Mouse (Mus musculus) frontal cortex, adult (tissue): Measurements from ENCODE around the gene Pigs.

Source experiments
- ATAC-seq: cut with Nextera tagmentation; 2 replicates; pipeline ENCODE4 v1.9.2; 2017; ENCODE audit warnings: mild to moderate bottlenecking, moderate library complexity, mixed read lengths; ENCODE audit not compliant: low TSS enrichment

Gene Pigs

GRCm38 (mm10) chr11:78327634-78328511 lies at the start of gene Pigs:
Gene Pigs (plus strand): TSS chr11:78328415.
- ATAC-seq, result peak; percentile 95

GRCm38 (mm10) chr11:78278853-78279252 lies 49.4 kb upstream of the Pigs start:
- ATAC-seq, result no peak

DNA sequence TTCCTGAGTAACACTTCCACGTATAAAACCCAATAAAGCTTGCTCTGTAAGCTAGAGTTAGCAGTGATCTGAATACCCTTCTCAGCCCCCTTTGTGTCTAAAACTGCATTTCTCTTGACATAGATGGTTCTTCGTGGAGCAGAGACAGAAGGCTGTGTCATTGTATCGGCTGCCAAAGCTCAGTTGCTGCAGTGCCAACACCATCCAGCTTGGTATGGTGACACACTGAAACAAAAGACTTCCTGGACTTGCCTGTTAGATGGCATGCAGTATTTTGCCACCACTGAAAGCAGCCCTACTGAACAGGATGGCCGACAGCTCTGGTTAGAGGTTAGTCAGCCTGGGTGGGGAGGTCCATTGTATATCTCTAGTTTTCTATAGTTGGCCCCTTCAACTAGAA lies 48.6 kb upstream of the Pigs start:
- no peak for ATAC-seq

- no peak for ATAC-seq
These were observed 39.0 kb upstream of the Pigs start for GRCm38 (mm10) chr11:78289146-78289763.

DNA sequence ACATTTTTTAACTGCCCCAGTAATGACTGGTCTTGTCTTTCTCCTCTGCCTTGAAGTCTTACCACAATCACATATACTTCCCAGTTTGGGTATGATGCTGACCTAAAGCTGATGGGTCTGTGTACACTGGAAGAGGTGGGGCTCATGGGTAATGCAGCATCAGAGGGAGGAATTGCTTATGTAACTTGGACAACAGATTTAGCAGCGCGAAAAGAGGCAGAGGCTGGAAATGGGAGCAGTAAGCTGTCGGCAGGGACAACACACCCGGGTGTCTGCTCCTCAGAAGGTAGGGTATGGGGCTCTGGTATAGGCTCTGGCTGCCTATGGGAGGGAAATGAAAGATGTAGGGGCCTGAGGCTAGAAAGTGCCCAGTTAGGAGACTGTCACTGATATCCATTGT lies 37.6 kb upstream of the Pigs start, which contains the start of gene BC030499:
Gene BC030499 (plus strand): TSS at position 188 of the 400 bp plus-strand sequence.
- peak; percentile 90 for ATAC-seq

- ATAC-seq, result no peak
These were observed 33.6 kb upstream of the Pigs start for GRCm38 (mm10) chr11:78294585-78294984.

DNA sequence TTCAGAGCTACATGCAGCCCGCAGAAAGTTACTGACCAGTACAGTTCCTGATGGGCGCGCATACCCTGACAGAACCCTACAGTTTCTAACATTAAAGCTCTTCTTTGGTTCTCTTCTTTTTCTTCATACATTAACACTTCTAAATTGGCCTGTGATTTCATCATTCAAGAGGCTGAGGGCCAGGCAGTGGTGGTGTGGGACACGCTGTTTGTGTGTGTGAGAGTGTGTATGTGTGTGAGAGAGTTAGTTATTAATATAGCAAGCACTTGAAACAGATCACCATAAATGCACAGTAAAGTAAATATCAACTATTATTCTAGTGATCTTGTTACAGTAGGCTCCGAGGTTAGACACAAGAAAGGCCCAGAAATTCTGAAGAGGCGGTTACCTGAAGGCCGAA lies 27.3 kb upstream of the Pigs start:
- peak; percentile 75; the same call in 1 of the 2 replicates for ATAC-seq

DNA sequence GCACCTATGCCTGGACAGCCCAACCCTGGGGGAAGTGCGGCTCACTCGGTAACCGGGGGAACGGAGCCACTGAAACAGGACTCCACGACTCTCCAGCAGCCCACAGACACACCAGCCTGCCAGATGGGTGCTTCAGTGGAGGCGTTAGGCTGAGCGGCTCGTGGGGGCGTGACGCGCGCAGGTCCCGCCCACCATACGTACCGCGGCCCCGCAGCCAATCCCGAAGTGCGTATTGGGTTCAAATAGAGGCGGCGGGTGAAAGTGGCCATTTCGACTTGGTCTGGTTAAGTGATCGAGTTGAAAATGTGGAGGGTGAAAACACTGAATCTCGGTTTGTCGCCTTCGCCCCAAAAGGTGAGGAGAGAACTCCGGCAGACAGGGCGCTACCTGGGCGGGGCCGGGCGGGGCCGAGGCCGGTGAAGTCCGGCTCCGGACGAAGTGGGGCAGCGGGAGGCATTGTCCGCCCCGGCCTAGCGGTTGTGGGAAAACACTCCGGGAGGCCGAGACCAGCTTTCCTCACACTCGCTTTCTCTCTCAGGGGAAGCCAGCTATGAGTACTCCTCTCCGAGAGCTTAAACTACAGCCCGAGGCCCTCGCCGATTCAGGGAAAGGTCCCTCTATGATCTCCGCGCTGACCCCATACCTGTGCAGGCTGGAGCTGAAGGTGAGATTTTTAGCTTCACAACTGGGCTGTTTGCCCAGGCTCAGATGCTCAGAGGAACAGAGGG lies 26.7 kb upstream of the Pigs start, which contains the start of gene Spag5:
Gene Spag5 (plus strand): TSS at position 173 of the 728 bp plus-strand sequence.
- peak; percentile 97 for ATAC-seq

DNA sequence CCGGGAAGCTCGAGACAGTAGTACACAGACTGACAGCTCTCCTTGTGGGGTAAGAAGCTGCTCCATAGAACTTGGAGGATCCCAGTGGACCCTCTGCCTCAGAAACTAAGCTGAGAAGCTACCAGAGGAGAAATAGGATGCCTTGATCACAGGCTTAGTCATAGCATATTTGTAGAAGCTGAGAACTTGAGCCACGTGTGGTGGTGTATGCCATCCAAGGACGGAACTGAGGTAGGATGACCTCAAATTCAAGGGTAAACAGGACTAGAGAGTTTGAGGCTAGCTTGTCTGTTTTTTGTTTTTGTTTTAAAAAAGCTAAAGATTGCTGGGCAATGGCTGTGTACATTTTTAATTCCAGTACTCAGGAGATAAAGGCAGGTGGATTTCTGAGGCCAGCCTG lies 22.9 kb upstream of the Pigs start:
- no peak for ATAC-seq

GRCm38 (mm10) chr11:78310861-78311511 lies 17.2 kb upstream of the Pigs start:
- ATAC-seq, result no peak

DNA sequence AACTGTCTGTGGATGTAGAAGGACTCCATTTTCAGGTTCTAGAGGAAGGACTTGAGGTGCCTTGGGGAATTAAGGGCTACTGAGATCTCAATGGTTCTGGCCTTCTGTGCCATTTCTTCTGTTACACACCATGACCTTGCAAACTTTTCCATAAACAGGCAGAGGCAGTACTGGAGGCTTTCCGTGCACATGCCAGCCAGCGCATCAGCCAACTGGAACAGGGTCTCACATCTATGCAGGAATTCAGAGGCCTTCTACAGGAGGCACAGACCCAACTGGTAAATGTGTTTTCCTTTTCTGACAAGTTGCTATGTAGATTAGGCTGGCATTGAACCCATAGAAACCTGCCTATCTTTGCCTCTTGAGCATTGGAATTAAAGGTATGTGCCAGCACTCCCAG lies 14.6 kb upstream of the Pigs start:
- no peak for ATAC-seq

GRCm38 (mm10) chr11:78318411-78318810 lies 9.8 kb upstream of the Pigs start:
- no peak for ATAC-seq

DNA sequence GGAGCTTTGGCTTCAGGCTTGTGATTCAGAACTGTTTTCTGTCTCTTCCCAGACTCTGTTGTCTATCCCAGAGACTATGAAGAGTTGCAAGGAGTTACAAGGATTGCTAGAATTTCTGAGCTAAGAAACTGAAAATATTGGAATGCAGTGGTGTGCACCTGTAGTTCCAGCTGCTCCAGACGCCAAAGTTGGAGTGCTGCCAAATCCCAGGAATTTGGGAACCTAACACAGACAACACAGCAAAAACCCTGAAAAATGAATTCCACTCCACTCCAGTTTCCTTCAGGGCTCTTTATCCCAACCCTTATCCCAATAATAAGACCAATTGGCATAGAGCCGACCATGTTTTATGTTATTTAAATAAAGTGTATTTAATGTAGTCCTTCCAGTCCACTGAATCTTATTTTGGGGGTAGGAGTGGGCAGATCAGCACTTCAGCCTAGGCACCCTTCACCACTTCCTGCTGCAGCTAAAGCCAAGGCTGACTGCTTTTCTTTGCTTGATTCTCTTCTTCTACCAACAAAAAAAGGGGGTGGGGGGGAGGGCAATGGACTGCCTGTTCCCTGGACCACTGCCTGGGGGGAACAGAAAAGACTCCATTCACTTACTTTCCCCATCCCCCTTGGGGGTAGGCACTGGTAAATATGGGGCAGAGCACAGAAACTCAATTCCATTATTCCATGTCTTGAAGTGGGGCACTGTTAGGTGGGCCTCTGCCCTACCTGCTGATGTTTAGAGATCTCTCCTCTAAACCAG lies 6.0 kb upstream of the Pigs start:
- ATAC-seq, result 0 out of 2 replicates have a peak, but pooled peaks have one; percentile 17

GRCm38 (mm10) chr11:78322860-78323259 lies 5.4 kb upstream of the Pigs start, which contains the start of gene Aldoc:
Gene Aldoc (plus strand): TSS chr11:78322968.
- peak; percentile 83 for ATAC-seq

GRCm38 (mm10) chr11:78324000-78324785 lies 4.0 kb upstream of the Pigs start:
- ATAC-seq, result no peak

- ATAC-seq, result no peak
These were observed 3.2 kb upstream of the Pigs start for GRCm38 (mm10) chr11:78324965-78325364.

DNA sequence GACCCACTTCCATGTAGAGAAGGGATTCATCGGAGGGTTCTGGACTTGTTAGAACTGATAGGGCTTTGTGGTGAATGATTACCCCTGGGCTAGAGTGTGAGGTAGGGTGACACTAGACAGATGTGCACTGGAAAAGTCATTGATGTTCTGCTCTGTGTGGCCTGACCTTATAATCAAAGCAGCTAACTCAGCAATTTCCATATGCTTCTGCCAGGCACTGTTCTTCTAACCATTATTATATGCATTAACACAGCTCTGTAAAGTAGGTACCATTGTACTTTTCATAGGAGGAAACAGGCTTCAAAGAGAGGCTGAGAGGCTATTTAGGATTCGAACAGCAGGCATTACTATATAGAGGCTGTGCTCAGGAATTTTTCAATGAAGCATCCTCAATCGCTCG lies 1.0 kb upstream of the Pigs start:
- no peak for ATAC-seq

GRCm38 (mm10) chr11:78328512-78329056 lies 369 bp downstream of the Pigs start:
- ATAC-seq, result peak; percentile 44

DNA sequence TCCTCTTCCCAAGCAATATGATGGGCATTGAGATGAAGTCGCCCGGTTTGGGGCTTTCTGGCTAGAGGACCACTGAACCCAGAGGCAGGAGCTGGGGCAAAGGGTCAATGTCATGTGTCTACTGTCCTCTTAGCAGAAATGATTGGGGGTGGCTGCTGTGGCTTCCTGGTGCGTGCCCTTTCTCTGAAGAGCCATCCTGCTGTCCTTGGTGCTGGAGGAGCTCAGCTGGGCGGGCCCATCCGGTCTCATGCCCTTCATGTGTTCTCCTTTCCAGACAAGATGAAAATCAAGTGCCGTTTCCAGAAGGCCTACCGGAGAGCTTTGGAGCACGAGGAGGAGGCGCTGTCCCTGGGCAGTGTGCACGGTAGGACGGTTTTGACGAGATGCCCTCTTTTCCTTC lies 4.5 kb downstream of the Pigs start:
- no peak for ATAC-seq

- ATAC-seq, result no peak
These were observed 5.8 kb downstream of the Pigs start for GRCm38 (mm10) chr11:78333992-78334391.
